Mouse (Mus musculus) erythroblast, embryonic 14.5 days (primary cell): ENCODE data around the gene Cyp2c67.
"Not testable (repeated sequence)": the region's sequence is repeated elsewhere in the genome, so short reads cannot be mapped to it uniquely, and the experiment has no call there.

Experiments used
- GATA1 ChIP-seq: IDR thresholded peaks from 2 replicates; pipeline ENCODE4 v1.6.1; 2012; ENCODE audit warnings: low read length, inconsistent platforms, mixed read lengths
- TAL1 ChIP-seq: IDR thresholded peaks from 3 replicates; pipeline ENCODE4 v1.6.1; 2012; ENCODE audit warnings: low read length, inconsistent platforms, mixed read lengths

DNA sequence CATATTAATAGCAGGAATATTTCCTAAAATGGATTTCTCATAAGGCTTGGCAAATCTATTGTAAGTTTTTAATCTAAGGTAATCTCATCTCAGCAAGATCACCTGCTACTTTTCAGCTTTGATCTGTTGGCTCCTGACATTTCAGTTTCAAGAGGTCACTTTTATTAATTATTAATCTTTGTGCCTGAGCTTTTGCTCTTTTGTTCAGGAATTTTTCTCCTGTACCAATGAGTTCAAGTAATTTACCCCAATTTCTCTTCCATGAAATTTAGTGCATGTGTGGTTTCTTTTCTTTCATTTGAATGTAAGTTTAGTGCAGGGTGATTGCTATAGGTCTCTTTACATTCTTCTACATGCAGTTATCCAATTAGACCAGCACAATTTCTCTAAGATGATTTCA is 16.8 kb upstream of the Cyp2c67 start:
- not testable (repeated sequence) for TF ChIP-seq GATA1, TAL1
